Mouse (Mus musculus) lung, postnatal 10 days (tissue): Measurements from ENCODE around the gene Aldh4a1.

Experiments used
- DNase-seq: peaks from one replicate; pipeline ENCODE4 v3.0.0; 2021

The Aldh4a1 gene

GRCm38 (mm10) chr4:139622373-139623282 lies at the start of gene Aldh4a1:
TSS of gene Aldh4a1 (plus strand) at chr4:139622866.
- peak; percentile 94 for DNase-seq

GRCm38 (mm10) chr4:139572928-139573512 lies 49.6 kb upstream of the Aldh4a1 start:
- DNase-seq, result no peak

- peak; percentile 100 for DNase-seq
Measured at GRCm38 (mm10) chr4:139574156-139574798, 48.4 kb upstream of the Aldh4a1 start.

- peak; percentile 55 for DNase-seq
Measured at GRCm38 (mm10) chr4:139574799-139575672, 47.6 kb upstream of the Aldh4a1 start.

- no peak for DNase-seq
Measured at GRCm38 (mm10) chr4:139575673-139576003, 47.0 kb upstream of the Aldh4a1 start.

GRCm38 (mm10) chr4:139576251-139576880 lies 46.3 kb upstream of the Aldh4a1 start:
- DNase-seq, result no peak

- no peak for DNase-seq
Measured at GRCm38 (mm10) chr4:139577006-139577405, 45.7 kb upstream of the Aldh4a1 start.

- DNase-seq, result no peak
Measured at GRCm38 (mm10) chr4:139578389-139578788, 44.3 kb upstream of the Aldh4a1 start.

- DNase-seq, result no peak
Measured at GRCm38 (mm10) chr4:139579003-139579402, 43.7 kb upstream of the Aldh4a1 start.

- DNase-seq, result no peak
Measured at GRCm38 (mm10) chr4:139579466-139579865, 43.2 kb upstream of the Aldh4a1 start.

GRCm38 (mm10) chr4:139580663-139581336 lies 41.9 kb upstream of the Aldh4a1 start:
- DNase-seq, result peak; percentile 72

- peak; percentile 74 for DNase-seq
Measured at GRCm38 (mm10) chr4:139581427-139582051, 41.1 kb upstream of the Aldh4a1 start.

GRCm38 (mm10) chr4:139582346-139582745 lies 40.3 kb upstream of the Aldh4a1 start:
- no peak for DNase-seq

- no peak for DNase-seq
Measured at GRCm38 (mm10) chr4:139582903-139583302, 39.8 kb upstream of the Aldh4a1 start.

GRCm38 (mm10) chr4:139583629-139584245 lies 38.9 kb upstream of the Aldh4a1 start:
- DNase-seq, result no peak

GRCm38 (mm10) chr4:139584704-139585103 lies 38.0 kb upstream of the Aldh4a1 start:
- DNase-seq, result no peak

GRCm38 (mm10) chr4:139585713-139586112 lies 37.0 kb upstream of the Aldh4a1 start:
- DNase-seq, result peak; percentile 52

- peak; percentile 68 for DNase-seq
Measured at GRCm38 (mm10) chr4:139587370-139587769, 35.3 kb upstream of the Aldh4a1 start.

- no peak for DNase-seq
Measured at GRCm38 (mm10) chr4:139587773-139588172, 34.9 kb upstream of the Aldh4a1 start.

- no peak for DNase-seq
Measured at GRCm38 (mm10) chr4:139589351-139590027, 33.2 kb upstream of the Aldh4a1 start.
